Mouse (Mus musculus) embryonic facial prominence, embryonic 12.5 days (tissue): ENCODE data around the gene Bscl2. TPM values are rescaled to one million over a fixed set of nuclear protein-coding genes. Genes with fewer than 3 reads are reported as not detected.
"Not testable (repeated sequence)": the region's sequence is repeated elsewhere in the genome, so short reads cannot be mapped to it uniquely, and the experiment has no call there.

Source experiments
- ATAC-seq: fragments of 200-750 bp; cut with Nextera tagmentation; 2 replicates; pipeline ENCODE4 v1.8.0; 2017; ENCODE audit not compliant: insufficient number of reproducible peaks, insufficient read depth, low FRiP score, low TSS enrichment
- H3K27ac ChIP-seq: fragments of 300-500 bp; sonication (generic); 2 replicates; pipeline ENCODE4 v1.5.1; 2016; ENCODE audit warnings: mild to moderate bottlenecking
- H3K27me3 ChIP-seq: fragments of 300-500 bp; sonication (generic); 2 replicates; pipeline ENCODE4 v1.6.1; 2016; ENCODE audit warnings: mild to moderate bottlenecking, moderate library complexity
- H3K36me3 ChIP-seq: fragments of 300-500 bp; sonication (generic); 2 replicates; pipeline ENCODE4 v1.6.1; 2016; ENCODE audit warnings: mild to moderate bottlenecking
- H3K4me1 ChIP-seq: fragments of 300-500 bp; sonication (generic); 2 replicates; pipeline ENCODE4 v1.6.1; 2016
- H3K4me2 ChIP-seq: fragments of 300-500 bp; sonication (generic); replicated peaks from 2 replicates; pipeline ENCODE4 v1.6.1; 2016; ENCODE audit warnings: mild to moderate bottlenecking, moderate library complexity
- H3K4me3 ChIP-seq: fragments of 300-500 bp; sonication (generic); 2 replicates; pipeline ENCODE4 v1.5.1; 2016; ENCODE audit warnings: mild to moderate bottlenecking
- H3K9ac ChIP-seq: fragments of 300-500 bp; sonication (generic); 2 replicates; pipeline ENCODE4 v1.6.1; 2016; ENCODE audit warnings: mild to moderate bottlenecking, moderate library complexity
- H3K9me3 ChIP-seq: fragments of 300-500 bp; sonication (generic); 2 replicates; pipeline ENCODE4 v1.6.1; 2016; ENCODE audit warnings: mild to moderate bottlenecking, moderate library complexity
- WGBS: fragments of 180-500 bp; shearing (Covaris S2); methylation state at CpG from one replicate; pipeline ENCODE4 v1.1.7; 2016; 5-methylcytosine and 5-hydroxymethylcytosine counted together
- polyA plus RNA-seq: library from polyadenylated mRNA; unstranded; fragments of >200 nt; fragmentation: Nextera tagmentation; extraction: Ambion mirVana; gene quantifications from 2 replicates; pipeline ENCODE4 v1.2.1, GENCODE M21; 2016

Gene Bscl2
- polyA plus RNA-seq, 1 experiment from 2014 or later, result 43.0 TPM

GRCm38 (mm10) chr19:8836327-8836726, 940 bp upstream of the Bscl2 start:
- H3K27me3 ChIP-seq, ATAC-seq: not testable (repeated sequence)
- H3K36me3 ChIP-seq, result peaks cover 46% of the 10 kb centered on the region

GRCm38 (mm10) chr19:8838041-8838730, 919 bp downstream of the Bscl2 start:
- no peaks in the 10 kb centered on the region for H3K27me3 ChIP-seq
- H3K9ac ChIP-seq, result peak overlapping the region; percentile 67
- peak overlapping the region; percentile 79 for H3K4me2 ChIP-seq
- 0 out of 2 replicates have a peak, but pooled peaks have one; percentile 0 for ATAC-seq
- H3K4me1 ChIP-seq, result peaks cover 31% of the 10 kb centered on the region
- H3K36me3 ChIP-seq, result peaks cover 29% of the 10 kb centered on the region
- H3K4me3 ChIP-seq, result peak overlapping the region; percentile 49
- H3K9me3 ChIP-seq, result no peaks in the 10 kb centered on the region
- H3K27ac ChIP-seq, result peak overlapping the region; percentile 97
- WGBS, result 21% methylated on average over 15 of the region's 15 CpGs

More at GRCm38 (mm10) chr19:8836327-8836726, 940 bp upstream of the Bscl2 start:
- H3K4me2 ChIP-seq, H3K9ac ChIP-seq, H3K4me3 ChIP-seq, H3K27ac ChIP-seq, H3K9me3 ChIP-seq: not testable (repeated sequence)
- WGBS, result 97% methylated on average over 10 of the region's 10 CpGs
- peaks cover 31% of the 10 kb centered on the region for H3K4me1 ChIP-seq

GRCm38 (mm10) chr19:8839103-8839907, 2.0 kb downstream of the Bscl2 start, which contains the start of gene Gng3:
Gene Gng3, minus strand, starts transcription at chr19:8839194.
- peaks cover 31% of the 10 kb centered on the region for H3K4me1 ChIP-seq
- peak within 1 kb of the TSS; percentile 67 for H3K9ac ChIP-seq
- peak within 1 kb of the TSS; percentile 79 for H3K4me2 ChIP-seq
- ATAC-seq, result peak; percentile 73
- WGBS, result 44% methylated on average over 11 of the region's 11 CpGs
- H3K9me3 ChIP-seq, result no peaks in the 10 kb centered on the region
- peak within 1 kb of the TSS; percentile 97 for H3K27ac ChIP-seq
- H3K27me3 ChIP-seq, result no peaks in the 10 kb centered on the region
- peaks cover 17% of the 10 kb centered on the region for H3K36me3 ChIP-seq
- H3K4me3 ChIP-seq, result peak within 1 kb of the TSS; percentile 49

- H3K27ac ChIP-seq, result 0 out of 2 replicates have a peak overlapping the region, but pooled peaks have one; percentile 11
- WGBS, result 21% methylated on average over 29 of the region's 29 CpGs
Measured at GRCm38 (mm10) chr19:8839908-8840791, 2.9 kb downstream of the Bscl2 start.

GRCm38 (mm10) chr19:8841012-8841411, 3.7 kb downstream of the Bscl2 start:
- Histone ChIP-seq H3K36me3 (peaks cover 6% of the 10 kb centered on the region; the same call in 1 of the 2 replicates), H3K27ac (no peak overlapping the region), H3K4me3 (no peak overlapping the region), H3K27me3 (no peaks in the 10 kb centered on the region), H3K9ac (0 out of 2 replicates have a peak overlapping the region, but pooled peaks have one; percentile 34), H3K4me2 (peak overlapping the region; percentile 79), H3K9me3 (no peaks in the 10 kb centered on the region), H3K4me1 (peaks cover 31% of the 10 kb centered on the region)
- no peak for ATAC-seq
- whole genome bisulfite sequencing, result 93% methylated on average over 7 of the region's 7 CpGs

More at GRCm38 (mm10) chr19:8839908-8840791, 2.9 kb downstream of the Bscl2 start:
- Histone ChIP-seq H3K27me3 (no peaks in the 10 kb centered on the region), H3K4me2 (peak overlapping the region; percentile 79), H3K4me3 (peak overlapping the region; percentile 42), H3K9ac (peak overlapping the region; percentile 34), H3K9me3 (no peaks in the 10 kb centered on the region), H3K36me3 (peaks cover 12% of the 10 kb centered on the region; the same call in 1 of the 2 replicates), H3K4me1 (peaks cover 31% of the 10 kb centered on the region)
- peak; percentile 8; the same call in 1 of the 2 replicates for ATAC-seq

GRCm38 (mm10) chr19:8842961-8843360, 5.7 kb downstream of the Bscl2 start:
- H3K4me3 ChIP-seq, result no peak overlapping the region
- H3K9ac ChIP-seq, result no peak overlapping the region
- no peaks in the 10 kb centered on the region for H3K27me3 ChIP-seq
- no peak overlapping the region for H3K27ac ChIP-seq
- no peak overlapping the region for H3K4me2 ChIP-seq
- H3K9me3 ChIP-seq, result no peaks in the 10 kb centered on the region
- ATAC-seq, result no peak
- 88% methylated on average over 6 of the region's 6 CpGs for WGBS
- H3K4me1 ChIP-seq, result peaks cover 30% of the 10 kb centered on the region
- peaks cover 25% of the 10 kb centered on the region for H3K36me3 ChIP-seq

GRCm38 (mm10) chr19:8844371-8845129, 7.3 kb downstream of the Bscl2 start:
- no peaks in the 10 kb centered on the region for H3K27me3 ChIP-seq
- H3K9me3 ChIP-seq, result no peaks in the 10 kb centered on the region
- H3K4me1 ChIP-seq, result peaks cover 16% of the 10 kb centered on the region
- H3K27ac ChIP-seq, result no peak overlapping the region
- peaks cover 25% of the 10 kb centered on the region for H3K36me3 ChIP-seq
- no peak overlapping the region for H3K9ac ChIP-seq
- no peak overlapping the region for H3K4me3 ChIP-seq
- H3K4me2 ChIP-seq, result no peak overlapping the region
- no peak for ATAC-seq
- WGBS, result 61% methylated on average over 5 of the region's 5 CpGs

- ATAC-seq, result no peak
- H3K4me1 ChIP-seq, result peaks cover 3% of the 10 kb centered on the region; the same call in 1 of the 2 replicates
- H3K27ac ChIP-seq, result no peak overlapping the region
- no peak overlapping the region for H3K4me3 ChIP-seq
- H3K9ac ChIP-seq, result no peak overlapping the region
- 68% methylated on average over 5 of the region's 5 CpGs for WGBS
- peaks cover 20% of the 10 kb centered on the region for H3K36me3 ChIP-seq
- H3K9me3 ChIP-seq, result no peaks in the 10 kb centered on the region
- H3K27me3 ChIP-seq, result no peaks in the 10 kb centered on the region
- no peak overlapping the region for H3K4me2 ChIP-seq
Measured at GRCm38 (mm10) chr19:8848356-8848755, 11.1 kb downstream of the Bscl2 start.

GRCm38 (mm10) chr19:8850402-8850901, 13.2 kb downstream of the Bscl2 start, which contains the start of gene Lrrn4cl:
Gene Lrrn4cl, plus strand, starts transcription at chr19:8850768.
- peak; percentile 70 for ATAC-seq
- Histone ChIP-seq H3K9me3 (no peaks in the 10 kb centered on the region), H3K36me3 (peaks cover 20% of the 10 kb centered on the region), H3K4me2 (peak within 1 kb of the TSS; percentile 6; the same call in 1 of the 2 replicates), H3K4me3 (no peak within 1 kb of the TSS), H3K27me3 (no peaks in the 10 kb centered on the region), H3K9ac (no peak within 1 kb of the TSS), H3K27ac (peak within 1 kb of the TSS; percentile 65), H3K4me1 (peaks cover 3% of the 10 kb centered on the region; the same call in 1 of the 2 replicates)
- 16% methylated on average over 7 of the region's 7 CpGs for WGBS

GRCm38 (mm10) chr19:8851639-8852038, 14.4 kb downstream of the Bscl2 start:
- H3K9me3 ChIP-seq, result no peaks in the 10 kb centered on the region
- H3K27me3 ChIP-seq, result no peaks in the 10 kb centered on the region
- WGBS, result 60% methylated on average over 7 of the region's 7 CpGs
- H3K36me3 ChIP-seq, result peaks cover 13% of the 10 kb centered on the region
- no peak overlapping the region for H3K4me2 ChIP-seq
- H3K27ac ChIP-seq, result no peak overlapping the region
- no peak overlapping the region for H3K4me3 ChIP-seq
- no peak for ATAC-seq
- H3K4me1 ChIP-seq, result peaks cover 3% of the 10 kb centered on the region; the same call in 1 of the 2 replicates
- no peak overlapping the region for H3K9ac ChIP-seq
